Mouse (Mus musculus) urinary bladder, postnatal 14 days (tissue): Measurements from ENCODE around the gene Defb9.
"Not testable (repeated sequence)": the region's sequence is repeated elsewhere in the genome, so short reads cannot be mapped to it uniquely, and the experiment has no call there.

Experiments used
- DNase-seq: peaks from one replicate; pipeline ENCODE4 v3.0.0; 2021; ENCODE audit warnings: low spot score

Defb9 gene

DNA sequence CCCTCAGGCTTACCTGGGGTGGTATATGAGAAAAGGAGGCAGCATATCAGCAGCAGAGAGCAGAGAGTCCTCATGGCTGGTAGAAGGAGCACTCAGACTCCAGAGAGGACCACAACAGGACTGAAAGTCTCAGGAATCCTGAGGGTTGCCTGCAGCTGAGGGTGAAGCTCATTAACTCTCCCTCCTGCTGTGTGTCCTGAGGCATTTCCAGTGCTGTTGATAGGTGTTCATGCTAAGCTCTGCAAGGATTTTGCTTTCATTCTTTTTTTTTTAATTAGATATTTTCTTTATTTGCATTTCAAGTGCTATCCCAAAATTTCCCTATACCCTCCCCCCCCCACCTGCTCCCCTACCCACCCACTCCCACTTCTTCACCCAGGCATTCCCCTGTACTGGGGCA, at the start of gene Defb9:
TSS of gene Defb9 (minus strand) at position 101 of the 400 bp plus-strand sequence.
- DNase-seq: not testable (repeated sequence)

DNA sequence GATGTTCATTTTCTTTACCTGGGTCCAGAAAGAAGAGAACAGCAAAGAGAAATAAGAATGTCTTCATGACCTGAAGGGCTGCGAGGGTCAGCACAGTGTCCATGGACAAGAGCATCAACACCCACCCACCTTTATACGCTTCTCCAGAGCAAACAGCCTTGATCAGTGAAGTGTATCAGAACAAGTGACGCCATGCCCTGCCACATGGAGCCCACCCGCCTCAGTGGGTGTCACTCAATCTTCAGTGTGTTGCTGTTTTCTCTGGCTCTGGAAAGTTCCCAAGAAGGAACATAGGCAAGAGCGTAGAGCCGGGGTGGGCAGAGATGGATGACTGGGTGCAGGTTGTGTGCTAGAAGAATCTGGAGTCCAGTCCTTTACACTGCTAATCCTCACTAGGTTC, 47.4 kb upstream of the Defb9 start, which contains the start of gene Defb15:
TSS of gene Defb15 (minus strand) at position 101 of the 400 bp plus-strand sequence.
- DNase-seq: no peak

DNA sequence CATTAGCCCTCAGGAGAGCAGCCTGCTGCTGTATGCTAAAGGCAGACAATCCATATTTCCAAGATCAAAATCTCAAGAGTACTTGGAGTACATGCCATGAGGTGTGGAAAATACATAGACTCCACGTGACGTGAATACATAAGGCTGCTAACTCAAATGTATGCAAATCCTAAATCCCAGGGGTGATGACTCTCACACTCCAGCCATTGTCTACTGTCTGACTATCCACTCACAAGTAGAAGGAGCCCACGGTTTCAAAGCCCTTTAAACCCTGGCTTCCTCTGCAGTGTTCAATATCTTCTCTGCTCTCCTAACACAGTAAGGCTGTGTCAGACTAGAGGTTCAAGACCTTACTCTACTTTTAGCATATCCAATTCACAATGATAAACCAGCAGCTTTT, 45.5 kb upstream of the Defb9 start:
- not testable (repeated sequence) for DNase-seq

DNA sequence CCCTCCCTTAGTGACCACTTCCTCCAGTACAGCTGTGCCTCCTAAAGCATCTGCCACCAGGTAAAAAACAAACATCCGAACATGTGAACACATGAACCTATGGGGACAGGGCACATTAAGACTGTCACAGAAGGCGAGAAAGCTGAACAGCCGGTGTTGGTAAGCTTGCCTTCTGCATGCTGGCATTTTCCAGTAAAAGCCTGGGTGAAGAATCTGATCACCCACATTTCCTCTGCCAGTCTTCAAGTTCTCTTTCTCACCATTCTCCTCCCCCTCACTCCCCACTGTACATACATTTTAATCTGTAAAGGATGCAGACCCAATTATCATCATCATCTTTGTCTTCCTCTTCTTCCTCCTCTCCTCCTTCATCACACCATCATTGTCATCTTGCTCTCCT, 30.4 kb upstream of the Defb9 start:
- no peak for DNase-seq

- DNase-seq: no peak
These were observed 27.3 kb upstream of the Defb9 start for GRCm38 (mm10) chr8:21912554-21912953.

DNA sequence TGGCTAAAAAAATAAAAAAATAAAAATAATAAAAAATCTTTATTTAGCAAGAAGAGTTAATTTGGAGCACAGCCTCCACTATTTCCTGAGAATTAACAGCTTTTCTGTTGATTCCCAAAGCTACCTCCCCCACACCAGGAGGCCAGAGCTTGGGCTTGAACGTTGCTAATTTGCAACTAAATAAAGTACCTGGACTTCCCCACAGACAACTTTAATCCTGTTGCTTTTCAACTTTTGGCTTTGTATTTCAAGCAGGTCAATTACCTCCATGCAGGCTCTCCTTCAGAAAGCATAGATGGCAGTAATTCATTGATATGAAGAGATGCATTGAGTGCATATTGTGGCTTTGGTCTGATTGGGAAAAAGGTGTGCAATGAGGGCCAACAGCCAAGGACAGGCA, 26.7 kb upstream of the Defb9 start:
- DNase-seq: no peak

DNA sequence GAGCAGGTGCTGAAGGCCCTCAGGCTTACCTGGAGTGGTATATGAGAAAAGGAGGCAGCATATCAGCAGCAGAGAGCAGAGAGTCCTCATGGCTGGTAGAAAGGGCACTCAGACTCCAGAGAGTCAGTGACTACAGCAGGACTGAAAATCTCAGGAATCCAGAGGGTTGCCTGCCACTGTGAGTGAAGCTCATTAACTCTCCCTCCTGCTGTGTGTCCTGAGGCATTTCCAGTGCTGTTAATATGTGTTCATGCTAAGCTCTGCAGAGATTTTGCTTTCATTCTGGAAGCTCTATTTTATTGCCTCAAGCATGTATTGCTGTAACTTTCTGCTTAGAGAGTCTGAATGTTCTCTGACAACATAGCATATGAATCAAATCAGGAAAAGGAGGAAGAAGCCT, 21.1 kb upstream of the Defb9 start, which contains the start of gene Defb11:
TSS of gene Defb11 (minus strand) at position 123 of the 400 bp plus-strand sequence.
- not testable (repeated sequence) for DNase-seq

DNA sequence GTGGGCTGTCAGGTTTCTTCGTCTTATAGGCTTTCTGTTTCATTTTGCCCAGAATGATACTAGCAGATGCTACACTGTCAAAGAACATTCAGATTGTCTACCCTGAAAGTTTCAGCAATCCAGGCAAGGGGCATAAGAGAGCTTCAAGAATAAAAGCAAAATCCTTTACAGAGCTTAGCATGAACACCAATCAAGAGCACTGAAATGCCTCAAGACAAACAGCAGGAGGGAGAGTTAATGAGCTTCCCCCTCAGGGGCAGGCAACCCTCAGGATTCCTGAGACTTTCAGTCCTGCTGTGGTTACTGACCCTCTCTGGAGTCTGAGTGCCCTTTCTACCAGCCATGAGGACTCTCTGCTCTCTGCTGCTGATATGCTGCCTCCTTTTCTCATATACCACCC, 26.6 kb downstream of the Defb9 start, which contains the start of gene Defb10:
TSS of gene Defb10 (plus strand) at position 316 of the 400 bp plus-strand sequence.
- not testable (repeated sequence) for DNase-seq
